Mouse (Mus musculus) embryonic fibroblast, embryonic 13.5 days (primary cell): ENCODE measurements at regions not wholly inside any gene's neighbourhood (a gene's known extent, or its start where the extent isn't known, plus 50 kb on each side); places are given as distances from the start of the nearest gene placed in this dataset.

Experiments used
- CTCF ChIP-seq: IDR thresholded peaks from 2 replicates; pipeline ENCODE4 v1.5.1; 2011; ENCODE audit warnings: mild to moderate bottlenecking, control low read depth, low read length, moderate library complexity, borderline replicate concordance; ENCODE audit not compliant: insufficient read depth
- POLR2A ChIP-seq: IDR thresholded peaks from 2 replicates; pipeline ENCODE4 v1.6.1; 2011; ENCODE audit warnings: low read depth, mild to moderate bottlenecking, control low read depth, low read length, moderate library complexity

- TF ChIP-seq CTCF, result peak; percentile 25; the same call in 1 of the 2 replicates
- TF ChIP-seq POLR2A, result no peak
Observed at GRCm38 (mm10) chr6:143464907-143465537, 298.0 kb downstream of the Etnk1 start.
